Mouse (Mus musculus): ENCODE results near the gene Agmat.
"Not testable (repeated sequence)": the region's sequence is repeated elsewhere in the genome, so short reads cannot be mapped to it uniquely, and the experiment has no call there.

The Agmat gene

DNA sequence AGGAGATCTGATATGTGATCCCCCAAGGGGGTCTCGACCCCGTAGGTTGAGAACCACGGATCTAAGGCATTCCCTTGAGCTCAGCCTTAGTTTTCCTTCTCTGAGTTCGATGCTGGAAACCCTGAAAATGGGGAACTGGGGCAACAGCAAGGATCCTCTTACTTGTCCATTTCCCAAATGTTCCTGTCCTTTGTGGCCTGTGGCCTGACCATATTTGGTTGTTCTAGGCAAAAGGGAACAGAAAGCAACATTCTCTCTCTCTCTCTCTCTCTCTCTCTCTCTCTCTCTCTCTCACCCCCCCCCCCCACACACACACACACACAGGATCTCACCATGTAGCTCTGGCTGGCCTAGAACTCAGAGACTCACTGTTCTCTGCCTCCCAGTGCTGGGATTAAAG is 9.6 kb upstream of the Agmat start:
- DNase-seq, result no peak

DNA sequence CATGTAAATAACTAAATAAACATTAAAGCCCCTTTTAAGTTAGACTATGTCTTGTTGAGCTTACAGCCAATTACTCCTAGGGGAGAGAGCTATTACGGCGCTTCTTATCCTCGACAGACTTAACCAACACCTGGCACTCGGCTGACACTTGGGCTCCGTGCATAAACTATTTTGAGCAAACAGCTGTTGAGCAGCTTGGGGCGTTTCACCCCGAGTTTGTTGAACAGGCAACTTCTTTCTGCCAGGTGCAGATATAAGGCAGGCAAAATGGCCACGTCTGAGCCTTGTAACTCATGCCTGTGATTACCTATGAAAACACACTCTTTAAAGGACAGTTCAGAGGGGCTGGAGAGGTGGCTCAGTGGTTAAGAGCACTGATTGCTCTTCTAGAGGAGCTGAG is 8.5 kb upstream of the Agmat start:
- no peak for DNase-seq

DNA sequence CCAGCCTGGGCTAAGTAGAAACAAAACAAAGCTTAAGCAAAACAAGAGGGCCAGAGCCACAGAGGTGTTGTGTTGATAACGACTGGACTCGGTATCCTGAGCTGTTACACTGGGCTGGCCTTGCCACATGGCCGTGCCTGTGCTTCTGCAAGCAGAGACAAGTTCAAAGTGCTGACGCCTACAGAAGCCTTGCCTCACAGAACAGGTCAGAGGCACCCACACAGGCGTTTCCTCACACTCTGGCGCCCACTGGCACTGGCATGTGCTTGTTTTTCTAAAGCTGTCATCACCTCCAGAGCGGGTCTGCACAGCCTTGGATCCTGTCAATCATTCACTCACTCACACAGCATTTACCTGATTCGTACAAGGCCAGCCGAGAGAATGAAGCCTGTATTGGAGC is 4.6 kb upstream of the Agmat start:
- DNase-seq, result no peak

DNA sequence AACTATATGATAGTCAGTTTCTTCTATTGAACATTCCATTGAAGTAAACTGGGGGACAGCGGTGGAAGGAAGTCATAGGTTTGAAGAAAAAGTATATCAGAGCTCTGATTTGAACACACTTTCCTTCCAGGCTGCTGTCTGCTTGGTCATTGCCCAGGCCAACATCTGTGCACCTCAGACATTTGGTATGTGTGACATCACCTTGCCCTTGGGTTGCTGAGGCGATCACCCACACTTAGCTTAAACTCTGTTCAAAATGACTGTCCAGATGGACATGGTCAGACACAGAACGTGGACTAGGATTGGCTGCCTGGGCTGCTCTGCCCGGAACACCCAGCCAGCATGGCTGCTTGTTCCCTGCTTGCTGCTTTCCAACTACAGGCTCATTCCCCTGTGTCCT is 4.1 kb upstream of the Agmat start:
- DNase-seq, result no peak

DNA sequence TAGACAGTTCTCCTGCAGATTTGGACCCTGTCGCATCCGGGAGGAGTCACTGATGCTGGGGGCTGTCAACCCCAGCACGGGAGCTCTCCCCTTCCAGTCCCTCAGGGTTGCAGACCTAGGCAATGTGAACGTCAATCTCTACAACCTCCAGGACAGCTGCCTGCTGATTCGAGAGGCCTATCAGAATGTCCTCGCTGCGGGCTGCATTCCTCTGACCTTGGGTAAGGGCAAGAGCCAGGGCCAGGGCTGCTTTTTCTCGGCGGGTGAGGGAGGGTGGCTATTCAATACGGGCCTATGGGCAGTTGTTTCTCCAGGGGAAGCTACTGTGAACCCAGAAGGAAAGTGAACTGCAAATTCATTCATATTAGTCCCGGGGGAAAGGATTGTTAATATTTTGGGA is 3.1 kb downstream of the Agmat start:
- DNase-seq, result no peak

- DNase-seq, result no peak
Measured at GRCm38 (mm10) chr4:141750826-141751225, 4.4 kb downstream of the Agmat start.

DNA sequence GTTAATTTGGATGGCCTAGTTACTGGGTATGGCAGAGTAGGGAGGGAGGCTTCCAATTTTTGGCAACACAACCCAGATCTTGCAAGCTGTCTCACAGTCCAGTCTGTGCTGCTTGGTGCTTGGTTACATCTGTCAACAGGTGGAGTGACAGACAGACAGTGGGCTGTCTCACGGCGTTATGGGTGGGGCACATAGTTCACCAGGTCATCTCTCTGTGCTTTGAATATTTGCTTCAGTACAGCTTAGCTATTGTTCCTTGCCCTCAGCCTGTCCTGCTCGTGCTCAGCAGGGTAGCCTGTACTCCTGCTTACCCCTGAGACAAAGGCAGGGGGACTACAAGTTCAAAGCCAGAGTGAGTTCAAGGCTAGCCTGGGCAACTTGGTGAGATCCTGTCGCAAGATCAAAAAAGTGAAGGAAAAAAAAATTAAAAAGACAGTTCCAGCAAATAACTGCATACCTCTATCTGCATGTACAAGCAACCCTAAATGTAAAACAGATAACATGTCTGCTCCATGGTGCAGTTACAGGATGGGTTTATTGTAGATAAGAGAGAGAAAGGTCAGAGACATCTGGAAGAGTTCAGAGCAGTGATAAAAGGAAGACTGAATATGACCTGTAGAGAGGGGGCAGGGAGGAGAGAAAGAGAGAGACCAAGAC is 5.1 kb downstream of the Agmat start:
- no peak for DNase-seq

DNA sequence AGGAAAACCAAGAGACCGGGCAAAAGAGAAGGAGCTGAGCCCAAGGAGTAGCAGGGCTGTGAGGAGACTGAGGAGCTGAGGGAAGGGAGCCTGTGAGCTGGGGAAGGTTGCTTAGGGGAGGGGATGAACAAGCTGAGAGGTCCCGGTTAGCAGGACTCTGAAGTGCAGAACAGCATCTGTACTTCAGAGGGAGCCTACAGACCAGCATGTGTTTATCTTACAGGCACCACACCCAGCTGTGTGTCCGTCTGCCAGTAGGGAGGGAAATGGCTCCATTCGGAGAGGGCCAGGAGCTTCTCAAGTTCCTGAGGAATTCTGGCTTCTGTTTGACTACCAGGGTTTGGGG is 5.6 kb downstream of the Agmat start:
- no peak for DNase-seq

GRCm38 (mm10) chr4:141755375-141755930 is 9.0 kb downstream of the Agmat start:
- no peak for DNase-seq

DNA sequence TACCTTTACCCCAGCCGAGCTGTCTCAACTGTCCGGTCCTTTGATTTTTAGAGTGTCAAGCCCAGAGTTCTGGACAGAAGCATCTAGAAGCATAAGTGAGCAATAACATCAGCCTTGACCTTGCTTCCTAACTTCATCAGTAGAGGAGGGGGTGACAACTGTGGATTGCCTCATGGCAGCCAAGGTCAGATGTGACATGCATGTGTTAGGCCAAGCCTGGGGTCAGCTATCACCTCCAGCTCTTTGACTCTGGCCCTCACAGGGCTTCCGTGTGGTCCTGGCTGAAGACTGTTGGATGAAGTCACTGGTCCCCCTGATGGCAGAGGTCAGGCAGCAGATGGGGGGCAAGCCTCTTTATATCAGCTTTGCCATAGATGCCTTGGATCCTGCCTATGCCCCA is 10.7 kb downstream of the Agmat start:
- DNase-seq, result no peak

DNA sequence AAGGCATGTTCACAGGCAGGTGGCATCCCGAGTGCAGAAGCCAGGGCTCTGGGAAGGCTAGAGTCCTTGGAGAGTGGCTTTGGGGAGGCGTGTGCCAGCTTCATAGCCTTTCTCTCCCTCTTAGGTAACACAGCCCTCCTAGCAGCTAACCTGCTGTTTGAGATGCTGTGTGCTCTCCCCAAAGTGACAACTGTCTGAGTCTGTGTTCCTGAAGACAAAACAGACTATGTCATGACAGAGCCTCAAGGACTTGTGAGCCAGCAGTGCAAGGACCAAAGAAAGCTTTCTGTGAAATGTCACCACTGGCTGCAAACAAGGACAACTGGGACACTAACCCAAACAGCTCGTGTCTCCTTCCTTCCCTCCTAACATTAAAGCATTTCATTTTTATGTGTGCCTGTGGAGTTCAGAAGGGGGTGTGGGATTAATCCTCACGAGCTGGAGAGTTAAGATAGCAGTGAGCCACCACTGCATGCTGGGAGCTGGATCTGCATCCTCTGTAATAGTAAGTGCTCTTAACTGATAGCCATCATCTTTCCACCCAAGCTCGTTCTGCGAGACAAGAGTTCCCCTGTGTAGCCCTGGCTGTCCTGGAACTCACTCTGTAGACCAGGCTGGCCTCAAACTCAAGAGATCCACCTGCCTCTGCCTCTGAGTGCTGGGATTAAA is 12.5 kb downstream of the Agmat start:
- DNase-seq, result no peak

DNA sequence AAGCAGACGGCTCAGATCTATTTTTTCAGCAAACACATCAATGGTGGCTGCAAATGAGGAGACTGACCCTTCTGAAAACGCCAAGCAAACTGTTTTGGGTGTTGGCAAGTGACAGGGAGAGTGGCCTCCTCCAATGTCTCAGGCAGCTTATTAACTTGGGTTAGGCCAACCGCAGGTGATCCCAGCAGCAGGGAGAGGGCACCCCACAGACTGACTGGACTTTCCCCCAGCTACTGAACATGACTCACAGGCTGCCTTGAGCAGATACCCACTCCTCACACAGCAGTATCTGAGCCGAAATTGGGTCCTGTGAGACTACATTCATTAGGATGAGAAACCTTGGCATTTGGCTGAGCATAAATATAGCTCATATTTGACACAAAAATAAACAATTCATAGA is 14.5 kb downstream of the Agmat start:
- DNase-seq, result no peak

DNA sequence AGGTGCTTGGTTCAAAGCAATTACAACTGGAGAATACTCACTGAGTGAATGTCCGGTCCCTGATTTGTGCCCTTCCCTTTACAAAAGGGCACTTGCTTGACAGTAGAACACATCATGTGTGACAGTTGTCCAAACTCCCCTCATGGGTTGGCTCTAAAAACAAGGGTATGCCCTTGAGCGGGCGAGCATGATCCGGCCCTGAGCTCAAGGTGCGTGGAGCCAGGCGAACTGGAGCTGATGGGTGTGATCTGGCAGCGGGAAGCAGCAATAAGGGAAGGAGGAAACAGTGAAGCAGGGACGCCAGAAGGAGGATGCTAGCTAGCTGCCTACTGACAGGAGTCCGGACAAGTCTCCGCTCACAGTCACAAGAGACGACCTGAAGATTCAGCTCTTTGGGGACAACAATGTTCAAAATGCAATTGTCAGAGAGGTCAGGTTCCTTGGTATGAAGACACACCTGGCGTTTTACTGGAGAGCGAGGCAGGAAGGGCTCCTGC is 15.7 kb downstream of the Agmat start:
- no peak for DNase-seq

- DNase-seq, result no peak
Measured at GRCm38 (mm10) chr4:141763476-141763875, 17.0 kb downstream of the Agmat start.

DNA sequence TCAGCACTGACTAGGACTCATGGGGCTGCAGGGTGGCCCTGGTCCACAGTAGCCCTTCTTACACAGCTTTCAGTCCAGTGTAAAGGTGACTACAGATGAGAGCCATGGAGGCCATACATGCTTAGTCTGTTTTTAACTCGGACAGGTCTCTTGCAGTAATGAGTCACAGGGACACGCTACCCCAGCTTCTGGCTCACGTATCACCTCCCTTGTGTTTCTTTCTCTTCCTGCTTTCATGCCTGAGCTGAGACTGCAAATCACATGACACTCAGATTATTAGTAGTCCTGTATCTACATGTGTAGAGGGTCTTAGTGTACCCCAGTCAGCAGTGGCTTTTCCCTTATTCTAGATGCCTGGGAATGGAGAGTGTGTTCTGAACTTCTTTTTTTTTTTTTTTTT is 18.5 kb downstream of the Agmat start:
- no peak for DNase-seq

DNA sequence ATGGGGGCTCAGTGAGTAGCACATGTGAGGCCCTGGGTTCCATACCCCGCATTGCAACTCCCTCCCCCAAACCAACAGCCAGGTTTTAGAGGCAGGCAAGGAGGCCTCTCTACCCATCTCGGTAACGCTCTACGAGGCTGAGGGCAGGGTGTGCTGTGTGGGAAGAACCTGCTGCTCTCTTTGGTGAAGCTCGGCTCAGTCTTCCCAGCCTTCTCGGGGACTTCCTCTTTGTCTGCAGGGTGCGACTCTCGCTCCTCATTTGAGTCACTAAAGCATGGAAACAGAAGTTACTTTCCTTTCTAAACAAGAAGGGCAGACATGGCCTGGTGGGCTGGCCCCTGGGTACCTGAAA is 19.8 kb downstream of the Agmat start:
- peak; percentile 23 for DNase-seq

GRCm38 (mm10) chr4:141766668-141767352 is 20.3 kb downstream of the Agmat start:
- peak; percentile 26 for DNase-seq

GRCm38 (mm10) chr4:141767353-141768036 is 21.0 kb downstream of the Agmat start:
- peak; percentile 44 for DNase-seq

- DNase-seq, result no peak
Measured at GRCm38 (mm10) chr4:141769501-141770160, 23.2 kb downstream of the Agmat start.

- DNase-seq, result no peak
Measured at GRCm38 (mm10) chr4:141771823-141772222, 25.4 kb downstream of the Agmat start.

GRCm38 (mm10) chr4:141773019-141773418 is 26.5 kb downstream of the Agmat start:
- DNase-seq, result not testable (repeated sequence)

DNA sequence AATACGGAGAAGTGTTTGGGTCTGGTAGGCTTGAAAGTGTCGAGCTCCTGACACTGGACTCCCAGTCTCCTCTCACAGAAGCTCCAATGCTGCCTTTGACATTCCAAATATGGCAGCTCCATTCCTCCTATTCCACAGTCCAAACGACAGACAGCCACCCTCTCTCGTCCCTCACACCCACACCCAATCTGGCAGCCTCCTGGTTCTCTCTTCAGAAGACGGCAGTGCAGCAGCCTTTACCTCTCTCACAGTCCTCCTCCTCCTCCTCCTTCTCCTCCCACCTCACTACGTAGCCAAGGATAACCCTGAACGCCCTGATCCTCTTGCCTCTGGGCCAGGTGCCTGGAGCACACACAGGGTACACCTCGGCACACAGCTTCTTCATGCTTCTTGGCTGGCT is 33.4 kb downstream of the Agmat start:
- peak; percentile 87 for DNase-seq
